Mouse (Mus musculus): ENCODE measurements at regions not wholly inside any gene's neighbourhood (a gene's known extent, or its start where the extent isn't known, plus 50 kb on each side); places are given as distances from the start of the nearest gene placed in this dataset.

DNA sequence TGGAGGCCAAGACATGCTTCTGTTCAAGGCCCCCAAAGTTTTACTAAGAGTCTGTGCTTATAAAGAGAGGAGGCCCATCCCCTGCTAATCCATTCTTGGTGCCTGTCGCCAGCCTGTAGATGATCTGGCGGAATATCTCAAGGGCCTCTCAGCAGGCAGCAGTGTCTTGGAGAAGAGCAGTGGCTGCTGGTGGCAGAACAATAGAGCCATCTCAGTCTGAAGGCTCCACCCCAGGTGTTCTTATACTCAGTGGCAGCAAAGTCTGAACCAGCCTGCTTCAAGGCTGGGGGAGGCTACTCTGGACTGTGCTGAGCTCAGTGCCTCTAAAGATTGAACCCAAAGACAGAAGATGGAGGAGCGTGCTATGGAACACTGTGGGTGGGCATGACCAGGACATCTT, 168.5 kb downstream of the Cdh26 start:
- TF ChIP-seq CTCF (IDR thresholded peaks at IDR 0.05; ENCODE audit: extremely low read depth, insufficient read depth, low read length): no peak
- TF ChIP-seq POLR2A (IDR thresholded peaks at IDR 0.05; ENCODE audit: extremely low read depth, insufficient read depth, low read length): no peak
